Mouse (Mus musculus): ENCODE measurements around the gene Xrn1. TPM values are rescaled to one million over a fixed set of nuclear protein-coding genes. Genes with fewer than 3 reads are reported as not detected.

Xrn1 gene
- total RNA-seq (2014; rRNA removed) (12.6 and 13.8 TPM in 2 replicates), polyA plus RNA-seq (2012; rRNA removed) (1.2 and 1.6 TPM in 2 replicates)

- peak within 1 kb of the TSS; percentile 97 for H3K4me3 ChIP-seq (ENCODE audit: insufficient read depth, low read depth, low read length)
- peak within 1 kb of the TSS; percentile 96 for H3K9ac ChIP-seq (ENCODE audit: low read depth, low read length)
- WGBS = under 1% methylated on average over 57 of the region's 57 CpGs
- H3K27me3 ChIP-seq (ENCODE audit: control insufficient read depth, insufficient read depth, low read length) = no peaks in the 10 kb centered on the region
- H3K27ac ChIP-seq (replicated peaks; ENCODE audit: insufficient read depth, low read depth, low read length) = peak within 1 kb of the TSS; percentile 82
- peaks cover 3% of the 10 kb centered on the region for H3K4me1 ChIP-seq (ENCODE audit: control insufficient read depth, insufficient read depth, low read length)
- TF ChIP-seq POLR2A (IDR thresholded peaks at IDR 0.05; ENCODE audit: extremely low read depth, insufficient read depth, low read length) (peak; percentile 55; the same call in 1 of the 2 replicates), CTCF (IDR thresholded peaks at IDR 0.05; ENCODE audit: low read depth, low read length) (no peak)
- no peaks in the 10 kb centered on the region; the same call in 1 of the 2 replicates for H3K36me3 ChIP-seq (ENCODE audit: control insufficient read depth, insufficient read depth, low read length)
- peak; percentile 84 for DNase-seq (ENCODE audit: extremely low read depth, low read depth, low spot score)
- H3K79me2 ChIP-seq (ENCODE audit: control insufficient read depth, insufficient read depth, low read length) = peaks cover 18% of the 10 kb centered on the region
Observed at GRCm38 (mm10) chr9:95954585-95955461, at the start of gene Xrn1. Gene Xrn1 (plus strand): TSS chr9:95954760.

GRCm38 (mm10) chr9:95932855-95933254 lies 21.7 kb upstream of the Xrn1 start:
- Histone ChIP-seq H3K4me3 (ENCODE audit: insufficient read depth, low read depth, low read length) (no peak overlapping the region), H3K27me3 (ENCODE audit: control insufficient read depth, insufficient read depth, low read length) (no peaks in the 10 kb centered on the region), H3K4me1 (ENCODE audit: control insufficient read depth, insufficient read depth, low read length) (no peaks in the 10 kb centered on the region), H3K79me2 (ENCODE audit: control insufficient read depth, insufficient read depth, low read length) (no peaks in the 10 kb centered on the region), H3K9ac (ENCODE audit: low read depth, low read length) (no peak overlapping the region), H3K36me3 (ENCODE audit: control insufficient read depth, insufficient read depth, low read length) (peaks cover 11% of the 10 kb centered on the region), H3K27ac (replicated peaks; ENCODE audit: insufficient read depth, low read depth, low read length) (no peak overlapping the region)
- TF ChIP-seq POLR2A (IDR thresholded peaks at IDR 0.05; ENCODE audit: extremely low read depth, insufficient read depth, low read length) (no peak), CTCF (IDR thresholded peaks at IDR 0.05; ENCODE audit: low read depth, low read length) (no peak)
- DNase-seq (ENCODE audit: extremely low read depth, low read depth, low spot score) = no peak

GRCm38 (mm10) chr9:95953658-95954057 lies 902 bp upstream of the Xrn1 start:
- WGBS = 76% methylated on average over 4 of the region's 4 CpGs
- TF ChIP-seq CTCF (IDR thresholded peaks at IDR 0.05; ENCODE audit: low read depth, low read length) = no peak
- no peak for TF ChIP-seq POLR2A (IDR thresholded peaks at IDR 0.05; ENCODE audit: extremely low read depth, insufficient read depth, low read length)
- H3K79me2 ChIP-seq (ENCODE audit: control insufficient read depth, insufficient read depth, low read length) = peaks cover 18% of the 10 kb centered on the region
- DNase-seq (ENCODE audit: extremely low read depth, low read depth, low spot score) = no peak
- H3K4me3 ChIP-seq (ENCODE audit: insufficient read depth, low read depth, low read length) = no peak overlapping the region
- H3K27ac ChIP-seq (replicated peaks; ENCODE audit: insufficient read depth, low read depth, low read length) = no peak overlapping the region
- no peaks in the 10 kb centered on the region for H3K27me3 ChIP-seq (ENCODE audit: control insufficient read depth, insufficient read depth, low read length)
- H3K9ac ChIP-seq (ENCODE audit: low read depth, low read length) = no peak overlapping the region
- no peaks in the 10 kb centered on the region; the same call in 1 of the 2 replicates for H3K36me3 ChIP-seq (ENCODE audit: control insufficient read depth, insufficient read depth, low read length)
- peaks cover 3% of the 10 kb centered on the region for H3K4me1 ChIP-seq (ENCODE audit: control insufficient read depth, insufficient read depth, low read length)

- TF ChIP-seq CTCF (IDR thresholded peaks at IDR 0.05; ENCODE audit: low read depth, low read length) (no peak), POLR2A (IDR thresholded peaks at IDR 0.05; ENCODE audit: extremely low read depth, insufficient read depth, low read length) (no peak)
- Histone ChIP-seq H3K9ac (ENCODE audit: low read depth, low read length) (peak overlapping the region; percentile 37), H3K4me1 (ENCODE audit: control insufficient read depth, insufficient read depth, low read length) (peaks cover 3% of the 10 kb centered on the region), H3K79me2 (ENCODE audit: control insufficient read depth, insufficient read depth, low read length) (peaks cover 18% of the 10 kb centered on the region), H3K27me3 (ENCODE audit: control insufficient read depth, insufficient read depth, low read length) (no peaks in the 10 kb centered on the region), H3K36me3 (ENCODE audit: control insufficient read depth, insufficient read depth, low read length) (no peaks in the 10 kb centered on the region; the same call in 1 of the 2 replicates), H3K4me3 (ENCODE audit: insufficient read depth, low read depth, low read length) (peak overlapping the region; percentile 97), H3K27ac (replicated peaks; ENCODE audit: insufficient read depth, low read depth, low read length) (peak overlapping the region; percentile 55)
- WGBS = under 1% methylated on average over 7 of the region's 7 CpGs
- no peak for DNase-seq (ENCODE audit: extremely low read depth, low read depth, low spot score)
Observed at GRCm38 (mm10) chr9:95954226-95954584, 355 bp upstream of the Xrn1 start.

- 90% methylated on average over 2 of the region's 2 CpGs for WGBS
- no peak overlapping the region for H3K9ac ChIP-seq (ENCODE audit: low read depth, low read length)
- no peak overlapping the region for H3K4me3 ChIP-seq (ENCODE audit: insufficient read depth, low read depth, low read length)
- H3K27ac ChIP-seq (replicated peaks; ENCODE audit: insufficient read depth, low read depth, low read length) = no peak overlapping the region
- no peaks in the 10 kb centered on the region for H3K27me3 ChIP-seq (ENCODE audit: control insufficient read depth, insufficient read depth, low read length)
- peaks cover 3% of the 10 kb centered on the region for H3K4me1 ChIP-seq (ENCODE audit: control insufficient read depth, insufficient read depth, low read length)
- DNase-seq (ENCODE audit: extremely low read depth, low read depth, low spot score) = no peak
- TF ChIP-seq POLR2A (IDR thresholded peaks at IDR 0.05; ENCODE audit: extremely low read depth, insufficient read depth, low read length) (no peak), CTCF (IDR thresholded peaks at IDR 0.05; ENCODE audit: low read depth, low read length) (no peak)
- H3K79me2 ChIP-seq (ENCODE audit: control insufficient read depth, insufficient read depth, low read length) = peaks cover 18% of the 10 kb centered on the region
- H3K36me3 ChIP-seq (ENCODE audit: control insufficient read depth, insufficient read depth, low read length) = no peaks in the 10 kb centered on the region
Observed at GRCm38 (mm10) chr9:95957611-95958010, 3.1 kb downstream of the Xrn1 start.

All from liver, adult 2 months (tissue).